Mouse (Mus musculus): ENCODE data around the gene Irf2bp1. TPM values are rescaled to one million over a fixed set of nuclear protein-coding genes. Genes with fewer than 3 reads are reported as not detected.

Gene Irf2bp1
- total and polyA plus RNA-seq, 3 experiments, result 4.9 to 12.8 (median 6.6) TPM

GRCm38 (mm10) chr7:19001807-19002085 is 2.1 kb upstream of the Irf2bp1 start:
- no peaks in the 10 kb centered on the region for H3K79me2 ChIP-seq (replicated peaks; ENCODE audit: control insufficient read depth, extremely low read depth, insufficient read depth, poor library complexity, severe bottlenecking)
- peaks cover 9 to 54% of the 10 kb centered on the region in 2 experiments; a peak in 2 of 4 replicates for H3K4me1 ChIP-seq (ENCODE audit: control insufficient read depth in 1 of 2, insufficient read depth in 2 of 2)
- no peaks in the 10 kb centered on the region for H3K27me3 ChIP-seq (replicated peaks)
- H3K9ac ChIP-seq (ENCODE audit: insufficient read depth, low read depth), result peak overlapping the region; percentile 73
- in situ Hi-C loops (cut with MboI; ENCODE audit: low pct_ligation_motif_present, low pct_unique_long_range_greater_than_20kb, low sequenced_read_pairs) (no loop called here), dilution Hi-C loops (cut with MboI; ENCODE audit: extremely low pct_ligation_motif_present, extremely low pct_unique_long_range_greater_than_20kb, low sequenced_read_pairs) (no loop called here)
- H3K9me3 ChIP-seq (replicated peaks; ENCODE audit: low read length), result peaks cover 4% of the 10 kb centered on the region
- DNase-seq (ENCODE audit: extremely low read depth), result no peak
- no peak for TF ChIP-seq ZKSCAN1 (IDR thresholded peaks at IDR 0.05; ENCODE audit: borderline replicate concordance, low read depth, low read length)
- TF ChIP-seq CHD1 (IDR thresholded peaks at IDR 0.05; ENCODE audit: low read depth, low read length), result 0 out of 2 replicates have a peak, but pooled peaks have one; percentile 56
- peak overlapping the region in 2 of 3 experiments; percentile 49 to 62 for H3K4me3 ChIP-seq (replicated peaks in 1 of 3; ENCODE audit: low read depth in 2 of 3, low read length in 2 of 3, poor library complexity in 1 of 3)
- peaks cover 8 to 36% of the 10 kb centered on the region in 2 experiments for H3K36me3 ChIP-seq (replicated peaks in 1 of 2; ENCODE audit: control insufficient read depth in 1 of 2, insufficient read depth in 1 of 2, low read length in 1 of 2)
- no peak overlapping the region for H3K27ac ChIP-seq (ENCODE audit: insufficient read depth, low read depth)
- H3K4me2 ChIP-seq (ENCODE audit: insufficient read depth, low read depth, poor library complexity, severe bottlenecking), result peak overlapping the region; percentile 64

GRCm38 (mm10) chr7:19002115-19002514 is 1.7 kb upstream of the Irf2bp1 start:
- H3K9ac ChIP-seq (ENCODE audit: insufficient read depth, low read depth), result peak overlapping the region; percentile 73
- no peaks in the 10 kb centered on the region for H3K79me2 ChIP-seq (replicated peaks; ENCODE audit: control insufficient read depth, extremely low read depth, insufficient read depth, poor library complexity, severe bottlenecking)
- dilution Hi-C loops (cut with MboI; ENCODE audit: extremely low pct_ligation_motif_present, extremely low pct_unique_long_range_greater_than_20kb, low sequenced_read_pairs), result no loop called here
- peak overlapping the region; percentile 64 for H3K4me2 ChIP-seq (ENCODE audit: insufficient read depth, low read depth, poor library complexity, severe bottlenecking)
- in situ Hi-C loops (cut with MboI; ENCODE audit: low pct_ligation_motif_present, low pct_unique_long_range_greater_than_20kb, low sequenced_read_pairs), result no loop called here
- DNase-seq (ENCODE audit: extremely low read depth), result no peak
- peaks cover 8 to 38% of the 10 kb centered on the region in 2 experiments for H3K36me3 ChIP-seq (replicated peaks in 1 of 2; ENCODE audit: control insufficient read depth in 1 of 2, insufficient read depth in 1 of 2, low read length in 1 of 2)
- peak overlapping the region in 2 of 3 experiments; percentile 49 to 62 for H3K4me3 ChIP-seq (replicated peaks in 1 of 3; ENCODE audit: low read depth in 2 of 3, low read length in 2 of 3, poor library complexity in 1 of 3)
- H3K27me3 ChIP-seq (replicated peaks), result no peaks in the 10 kb centered on the region
- H3K27ac ChIP-seq (ENCODE audit: insufficient read depth, low read depth), result no peak overlapping the region
- TF ChIP-seq MAZ (IDR thresholded peaks at IDR 0.05; ENCODE audit: low read depth, low read length) (no peak), POLR2AphosphoS2 (IDR thresholded peaks at IDR 0.05; ENCODE audit: low read depth, low read length) (no peak), HCFC1 (IDR thresholded peaks at IDR 0.05; ENCODE audit: low read depth, low read length) (no peak), POLR2A (IDR thresholded peaks at IDR 0.05; ENCODE audit: low read depth, low read length) (no peak), BHLHE40 (IDR thresholded peaks at IDR 0.05; ENCODE audit: low read depth, low read length) (no peak), ZMIZ1 (IDR thresholded peaks at IDR 0.05; ENCODE audit: low read depth, low read length) (no peak), USF1 (IDR thresholded peaks at IDR 0.05; ENCODE audit: low read depth, low read length) (no peak), CHD1 (IDR thresholded peaks at IDR 0.05; ENCODE audit: low read depth, low read length) (no peak), CTCF (conservative IDR thresholded peaks at IDR 0.05 in 1 of 2, IDR thresholded peaks at IDR 0.05 in 1 of 2; ENCODE audit: low read depth in 2 of 2, low read length in 2 of 2) (no peak), MAFK (IDR thresholded peaks at IDR 0.05; ENCODE audit: insufficient replicate concordance, low read length) (no peak), ELF1 (IDR thresholded peaks at IDR 0.05; ENCODE audit: low read depth, low read length) (no peak), MEF2A (IDR thresholded peaks at IDR 0.05; ENCODE audit: borderline replicate concordance, low read depth, low read length) (no peak)
- H3K4me1 ChIP-seq (ENCODE audit: control insufficient read depth in 1 of 2, insufficient read depth in 2 of 2), result peaks cover 9 to 57% of the 10 kb centered on the region in 2 experiments; a peak in 2 of 4 replicates
- peaks cover 4% of the 10 kb centered on the region for H3K9me3 ChIP-seq (replicated peaks; ENCODE audit: low read length)

- in situ Hi-C loops (cut with MboI; ENCODE audit: low pct_ligation_motif_present, low pct_unique_long_range_greater_than_20kb, low sequenced_read_pairs) (no loop called here), dilution Hi-C loops (cut with MboI; ENCODE audit: extremely low pct_ligation_motif_present, extremely low pct_unique_long_range_greater_than_20kb, low sequenced_read_pairs) (no loop called here)
- DNase-seq (ENCODE audit: extremely low read depth), result peak; percentile 96
- Histone ChIP-seq H3K27ac (ENCODE audit: insufficient read depth, low read depth) (peak overlapping the region; percentile 46), H3K9me3 (replicated peaks; ENCODE audit: low read length) (peaks cover 4% of the 10 kb centered on the region), H3K36me3 (replicated peaks in 1 of 2; ENCODE audit: control insufficient read depth in 1 of 2, insufficient read depth in 1 of 2, low read length in 1 of 2) (peaks cover 8 to 31% of the 10 kb centered on the region in 2 experiments), H3K4me3 (replicated peaks in 1 of 3; ENCODE audit: low read depth in 2 of 3, low read length in 2 of 3, poor library complexity in 1 of 3) (peak overlapping the region; percentile 40 to 62 (median 49)), H3K9ac (ENCODE audit: insufficient read depth, low read depth) (peak overlapping the region; percentile 73), H3K79me2 (replicated peaks; ENCODE audit: control insufficient read depth, extremely low read depth, insufficient read depth, poor library complexity, severe bottlenecking) (no peaks in the 10 kb centered on the region), H3K4me1 (ENCODE audit: control insufficient read depth in 1 of 2, insufficient read depth in 2 of 2) (peaks cover 7 to 56% of the 10 kb centered on the region in 2 experiments; a peak in 2 of 4 replicates), H3K27me3 (replicated peaks) (no peaks in the 10 kb centered on the region), H3K4me2 (ENCODE audit: insufficient read depth, low read depth, poor library complexity, severe bottlenecking) (peak overlapping the region; percentile 64)
- TF ChIP-seq ZC3H11A (IDR thresholded peaks at IDR 0.05; ENCODE audit: low read depth, low read length), result no peak
- TF ChIP-seq E2F4 (IDR thresholded peaks at IDR 0.05; ENCODE audit: insufficient replicate concordance, low read depth, low read length), result no peak
- TF ChIP-seq MXI1 (IDR thresholded peaks at IDR 0.05; ENCODE audit: low read depth, low read length), result no peak; the same call in 1 of the 2 replicates
- peak; percentile 48 for TF ChIP-seq ELF1 (IDR thresholded peaks at IDR 0.05; ENCODE audit: low read depth, low read length)
- TF ChIP-seq CHD1 (IDR thresholded peaks at IDR 0.05; ENCODE audit: low read depth, low read length), result 0 out of 2 replicates have a peak, but pooled peaks have one; percentile 34
- peak; percentile 77 for TF ChIP-seq NELFE (IDR thresholded peaks at IDR 0.05; ENCODE audit: low read depth, low read length)
- TF ChIP-seq ZNF384 (IDR thresholded peaks at IDR 0.05; ENCODE audit: low read depth, low read length), result no peak
- TF ChIP-seq CHD2 (IDR thresholded peaks at IDR 0.05; ENCODE audit: low read length), result 0 out of 2 replicates have a peak, but pooled peaks have one; percentile 6
- peak; percentile 47; the same call in 1 of the 2 replicates for TF ChIP-seq GABPA (IDR thresholded peaks at IDR 0.05; ENCODE audit: insufficient replicate concordance, low read depth, low read length)
- TF ChIP-seq MAX (IDR thresholded peaks at IDR 0.05; ENCODE audit: low read length), result peak; percentile 57; the same call in 1 of the 2 replicates
- peak; percentile 82 for TF ChIP-seq POLR2A (IDR thresholded peaks at IDR 0.05; ENCODE audit: low read depth, low read length)
- TF ChIP-seq KAT2A (IDR thresholded peaks at IDR 0.05; ENCODE audit: insufficient replicate concordance, low read length), result peak; percentile 96; the same call in 1 of the 2 replicates
- TF ChIP-seq JUND (conservative IDR thresholded peaks at IDR 0.05; ENCODE audit: low read depth, low read length), result 0 out of 2 replicates have a peak, but pooled peaks have one; percentile 15
- TF ChIP-seq ETS1 (conservative IDR thresholded peaks at IDR 0.05; ENCODE audit: low read depth, low read length), result no peak
Observed at GRCm38 (mm10) chr7:19002848-19003498, 871 bp upstream of the Irf2bp1 start.

Data from CH12.LX (cell line).